Mouse (Mus musculus) E14TG2a.4 (cell line): ENCODE measurements at regions not wholly inside any gene's neighbourhood (a gene's known extent, or its start where the extent isn't known, plus 50 kb on each side); places are given as distances from the start of the nearest gene placed in this dataset.

ENCODE experiments used
- CTCF ChIP-seq: conservative IDR thresholded peaks from 2 replicates; pipeline ENCODE4 v1.5.1; 2014; ENCODE audit warnings: low read length
- NANOG ChIP-seq: IDR thresholded peaks from 2 replicates; pipeline ENCODE4 v1.6.1; 2014; ENCODE audit warnings: borderline replicate concordance, low read length, mixed read lengths
- POU5F1 ChIP-seq: IDR thresholded peaks from 2 replicates; pipeline ENCODE4 v1.6.1; 2014; ENCODE audit warnings: low read length, borderline replicate concordance

DNA sequence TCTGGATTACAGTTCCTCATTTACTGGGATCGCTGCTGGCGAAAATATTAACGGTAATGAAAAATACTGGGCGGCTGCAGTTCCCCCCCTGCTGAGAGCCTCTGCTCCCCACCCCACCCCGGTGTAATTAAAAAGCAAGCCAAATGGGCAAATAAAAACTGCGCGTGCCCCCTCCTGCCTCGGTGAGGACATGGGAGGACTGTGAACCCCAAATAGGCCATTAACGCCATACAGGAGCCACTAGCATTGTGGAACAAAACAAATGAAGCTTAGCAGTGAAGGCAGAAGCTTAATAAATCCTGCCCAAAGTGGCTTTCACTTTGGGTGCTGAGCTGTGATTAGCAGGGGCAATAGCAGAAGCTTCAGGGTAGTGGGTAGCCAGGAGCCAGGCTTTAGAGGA, 52.3 kb upstream of the Sdk2 start:
- TF ChIP-seq CTCF (no peak), POU5F1 (no peak), NANOG (no peak)
